Mouse (Mus musculus) kidney, embryonic 14.5 days (tissue): ENCODE measurements around the gene Olfr963. TPM values are rescaled to one million over a fixed set of nuclear protein-coding genes. Genes with fewer than 3 reads are reported as not detected.
A peak's percentile ranks its signal among the peaks of the same experiment; 100 is the strongest.

Source experiments
- ATAC-seq: fragments of 200-750 bp; cut with Nextera tagmentation; 2 replicates; pipeline ENCODE4 v1.8.0; 2017; ENCODE audit warnings: moderate number of reproducible peaks, mild to moderate bottlenecking, moderate TSS enrichment, moderate library complexity; ENCODE audit not compliant: low FRiP score, low TSS enrichment
- H3K27ac ChIP-seq: fragments of 300-500 bp; sonication (generic); 2 replicates; pipeline ENCODE4 v1.5.1; 2014; ENCODE audit warnings: low read depth, mild to moderate bottlenecking, low read length, moderate library complexity, mixed read lengths
- H3K27me3 ChIP-seq: fragments of 300-500 bp; sonication (generic); 2 replicates; pipeline ENCODE4 v1.6.1; 2014; ENCODE audit warnings: mild to moderate bottlenecking, low read length; ENCODE audit not compliant: control insufficient read depth, insufficient read depth
- H3K36me3 ChIP-seq: fragments of 300-500 bp; sonication (generic); 2 replicates; pipeline ENCODE4 v1.6.1; 2014; ENCODE audit warnings: low read length, mixed read lengths; ENCODE audit not compliant: control insufficient read depth, insufficient read depth
- H3K4me1 ChIP-seq: fragments of 300-500 bp; sonication (generic); 2 replicates; pipeline ENCODE4 v1.6.1; 2014; ENCODE audit warnings: low read length, mixed read lengths; ENCODE audit not compliant: control insufficient read depth, insufficient read depth
- H3K4me2 ChIP-seq: fragments of 300-500 bp; sonication (generic); replicated peaks from 2 replicates; pipeline ENCODE4 v1.6.1; 2014; ENCODE audit warnings: low read depth, mild to moderate bottlenecking, low read length
- H3K4me3 ChIP-seq: fragments of 300-500 bp; sonication (generic); 2 replicates; pipeline ENCODE4 v1.5.1; 2014; ENCODE audit warnings: mild to moderate bottlenecking, low read length
- H3K9ac ChIP-seq: fragments of 300-500 bp; sonication (generic); 2 replicates; pipeline ENCODE4 v1.6.1; 2014; ENCODE audit warnings: low read depth, mild to moderate bottlenecking, low read length, moderate library complexity
- H3K9me3 ChIP-seq: fragments of 300-500 bp; sonication (generic); 2 replicates; pipeline ENCODE4 v1.6.1; 2016; ENCODE audit warnings: low read length; ENCODE audit not compliant: control insufficient read depth
- WGBS: fragments of 180-500 bp; shearing (Covaris S2); extraction: QIAGEN DNeasy Blood & Tissue Kit; methylation state at CpG from one replicate; pipeline ENCODE4 v1.1.7; 2014; 5-methylcytosine and 5-hydroxymethylcytosine counted together
- polyA plus RNA-seq: library from polyadenylated mRNA; unstranded; fragments of >200 nt; fragmentation: Nextera tagmentation; extraction: Ambion mirVana; gene quantifications from 2 replicates; pipeline ENCODE4 v1.2.1, GENCODE M21; 2014

Gene Olfr963
- not detected in 2 replicates for polyA plus RNA-seq

- Histone ChIP-seq H3K4me2 (no peak within 1 kb of the TSS), H3K9me3 (no peaks in the 10 kb centered on the region), H3K27me3 (no peaks in the 10 kb centered on the region), H3K4me1 (no peaks in the 10 kb centered on the region), H3K27ac (no peak within 1 kb of the TSS), H3K36me3 (no peaks in the 10 kb centered on the region), H3K9ac (no peak within 1 kb of the TSS), H3K4me3 (no peak within 1 kb of the TSS)
- 85% methylated on average over 1 of the region's 1 CpGs for WGBS
- no peak for ATAC-seq
These were observed at the start of gene Olfr963 for GRCm38 (mm10) chr9:39666905-39667304. Gene Olfr963 (plus strand): TSS chr9:39667205.

- WGBS = 76% methylated on average over 1 of the region's 1 CpGs
- Histone ChIP-seq H3K27ac (no peak within 1 kb of the TSS), H3K36me3 (no peaks in the 10 kb centered on the region), H3K4me1 (no peaks in the 10 kb centered on the region), H3K4me2 (no peak within 1 kb of the TSS), H3K4me3 (no peak within 1 kb of the TSS), H3K9me3 (no peaks in the 10 kb centered on the region), H3K27me3 (no peaks in the 10 kb centered on the region), H3K9ac (no peak within 1 kb of the TSS)
- no peak for ATAC-seq
These were observed 45.9 kb upstream of the Olfr963 start, which contains the start of gene Olfr960 for GRCm38 (mm10) chr9:39621073-39621472. Gene Olfr960 (plus strand): TSS chr9:39621373.

- Histone ChIP-seq H3K4me1 (no peaks in the 10 kb centered on the region), H3K27ac (no peak overlapping the region), H3K36me3 (no peaks in the 10 kb centered on the region), H3K4me2 (no peak overlapping the region), H3K9me3 (no peaks in the 10 kb centered on the region), H3K27me3 (no peaks in the 10 kb centered on the region), H3K9ac (no peak overlapping the region), H3K4me3 (no peak overlapping the region)
- ATAC-seq = no peak
- 87% methylated on average over 3 of the region's 3 CpGs for WGBS
These were observed 43.2 kb upstream of the Olfr963 start for GRCm38 (mm10) chr9:39623783-39624182.

GRCm38 (mm10) chr9:39624711-39625110, 42.3 kb upstream of the Olfr963 start:
- peak; percentile 68; the same call in 1 of the 2 replicates for ATAC-seq

GRCm38 (mm10) chr9:39629069-39629468, 37.9 kb upstream of the Olfr963 start:
- no peaks in the 10 kb centered on the region for H3K36me3 ChIP-seq
- 78% methylated on average over 2 of the region's 2 CpGs for WGBS
- ATAC-seq = no peak
- H3K4me2 ChIP-seq = no peak overlapping the region
- H3K4me1 ChIP-seq = no peaks in the 10 kb centered on the region
- H3K27ac ChIP-seq = no peak overlapping the region
- no peak overlapping the region for H3K4me3 ChIP-seq
- H3K27me3 ChIP-seq = no peaks in the 10 kb centered on the region
- H3K9ac ChIP-seq = no peak overlapping the region
- H3K9me3 ChIP-seq = no peaks in the 10 kb centered on the region

More at GRCm38 (mm10) chr9:39624711-39625110, 42.3 kb upstream of the Olfr963 start:
- no peaks in the 10 kb centered on the region for H3K4me1 ChIP-seq
- no peak overlapping the region for H3K9ac ChIP-seq
- H3K9me3 ChIP-seq = no peaks in the 10 kb centered on the region
- H3K27me3 ChIP-seq = no peaks in the 10 kb centered on the region
- no peak overlapping the region for H3K27ac ChIP-seq
- WGBS = 15% methylated on average over 2 of the region's 2 CpGs
- no peaks in the 10 kb centered on the region for H3K36me3 ChIP-seq
- H3K4me3 ChIP-seq = no peak overlapping the region
- H3K4me2 ChIP-seq = no peak overlapping the region

- no peak overlapping the region for H3K9ac ChIP-seq
- no peak overlapping the region for H3K4me2 ChIP-seq
- H3K4me3 ChIP-seq = no peak overlapping the region
- no peak overlapping the region for H3K27ac ChIP-seq
- no peaks in the 10 kb centered on the region for H3K4me1 ChIP-seq
- no peak for ATAC-seq
- H3K9me3 ChIP-seq = no peaks in the 10 kb centered on the region
- no peaks in the 10 kb centered on the region for H3K27me3 ChIP-seq
- WGBS = 18% methylated on average over 4 of the region's 4 CpGs
- no peaks in the 10 kb centered on the region for H3K36me3 ChIP-seq
These were observed 33.0 kb upstream of the Olfr963 start for GRCm38 (mm10) chr9:39633913-39634594.

GRCm38 (mm10) chr9:39644785-39645184, 22.2 kb upstream of the Olfr963 start, which contains the start of gene Olfr961:
Gene Olfr961 (plus strand): TSS chr9:39645085.
- H3K27me3 ChIP-seq = no peaks in the 10 kb centered on the region
- H3K4me1 ChIP-seq = no peaks in the 10 kb centered on the region
- no peaks in the 10 kb centered on the region for H3K36me3 ChIP-seq
- no peaks in the 10 kb centered on the region for H3K9me3 ChIP-seq
- ATAC-seq = no peak
- no peak within 1 kb of the TSS for H3K27ac ChIP-seq
- no peak within 1 kb of the TSS for H3K4me3 ChIP-seq
- H3K9ac ChIP-seq = no peak within 1 kb of the TSS
- H3K4me2 ChIP-seq = no peak within 1 kb of the TSS

- H3K9ac ChIP-seq = no peak overlapping the region
- WGBS = 93% methylated on average over 4 of the region's 4 CpGs
- H3K36me3 ChIP-seq = no peaks in the 10 kb centered on the region
- H3K27me3 ChIP-seq = no peaks in the 10 kb centered on the region
- H3K9me3 ChIP-seq = no peaks in the 10 kb centered on the region
- no peak overlapping the region for H3K4me2 ChIP-seq
- ATAC-seq = no peak
- H3K4me3 ChIP-seq = no peak overlapping the region
- H3K4me1 ChIP-seq = no peaks in the 10 kb centered on the region
- no peak overlapping the region for H3K27ac ChIP-seq
These were observed 19.6 kb upstream of the Olfr963 start for GRCm38 (mm10) chr9:39647382-39647781.

- Histone ChIP-seq H3K36me3 (no peaks in the 10 kb centered on the region), H3K4me1 (no peaks in the 10 kb centered on the region), H3K4me2 (no peak overlapping the region), H3K27ac (no peak overlapping the region), H3K9me3 (no peaks in the 10 kb centered on the region), H3K4me3 (no peak overlapping the region), H3K9ac (no peak overlapping the region), H3K27me3 (no peaks in the 10 kb centered on the region)
- WGBS = 78% methylated on average over 6 of the region's 6 CpGs
- no peak for ATAC-seq
These were observed 12.1 kb upstream of the Olfr963 start for GRCm38 (mm10) chr9:39654756-39655396.
